Mouse (Mus musculus): Measurements from ENCODE around the gene Pold2.
"Not testable (repeated sequence)": the region's sequence is repeated elsewhere in the genome, so short reads cannot be mapped to it uniquely, and the experiment has no call there.

Pold2 gene

DNA sequence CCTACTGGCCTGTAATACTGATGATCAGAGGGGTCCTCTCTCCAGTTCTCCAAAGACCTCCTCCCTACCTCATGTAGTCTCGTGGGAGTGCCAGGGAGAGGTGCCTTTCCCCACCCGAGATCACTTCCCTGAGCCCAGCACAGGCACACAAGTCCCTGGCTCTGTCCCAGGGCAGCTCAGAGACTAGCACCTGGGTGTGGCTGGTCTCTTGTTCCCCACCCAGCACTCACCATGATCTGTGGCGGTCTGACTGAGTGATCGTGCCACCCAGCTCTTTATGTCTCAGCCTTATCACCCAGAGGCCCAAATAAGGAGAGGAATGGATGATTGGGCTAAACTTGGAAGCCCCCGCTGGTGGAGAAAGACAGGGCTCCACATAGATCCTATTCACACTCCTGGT is 20.4 kb upstream of the Pold2 start, which contains the start of gene Myl7:
Gene Myl7, minus strand, starts transcription at position 252 of the 400 bp plus-strand sequence.
- no peak for DNase-seq (ENCODE audit: low read depth, low spot score)

DNA sequence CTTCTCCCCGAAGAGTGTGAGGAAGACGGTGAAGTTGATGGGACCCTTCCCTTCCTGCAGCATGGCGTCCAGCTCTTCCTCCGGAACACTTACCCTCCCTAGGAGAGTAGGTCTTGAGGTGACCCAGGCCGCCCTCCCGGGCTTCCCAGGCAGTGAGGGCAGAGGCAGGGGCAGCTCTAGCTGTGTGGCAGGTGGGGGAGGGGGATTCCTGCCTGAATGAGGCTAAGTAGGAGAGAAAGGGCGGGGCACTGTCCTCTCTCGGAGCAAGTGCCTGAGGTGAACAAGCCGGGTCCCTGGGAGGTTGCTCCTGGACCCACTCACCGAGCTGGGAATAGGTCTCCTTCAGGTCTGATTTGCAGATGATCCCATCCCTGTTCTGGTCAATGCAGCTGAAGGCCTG is 19.7 kb upstream of the Pold2 start:
- DNase-seq (ENCODE audit: low read depth, low spot score) = no peak

DNA sequence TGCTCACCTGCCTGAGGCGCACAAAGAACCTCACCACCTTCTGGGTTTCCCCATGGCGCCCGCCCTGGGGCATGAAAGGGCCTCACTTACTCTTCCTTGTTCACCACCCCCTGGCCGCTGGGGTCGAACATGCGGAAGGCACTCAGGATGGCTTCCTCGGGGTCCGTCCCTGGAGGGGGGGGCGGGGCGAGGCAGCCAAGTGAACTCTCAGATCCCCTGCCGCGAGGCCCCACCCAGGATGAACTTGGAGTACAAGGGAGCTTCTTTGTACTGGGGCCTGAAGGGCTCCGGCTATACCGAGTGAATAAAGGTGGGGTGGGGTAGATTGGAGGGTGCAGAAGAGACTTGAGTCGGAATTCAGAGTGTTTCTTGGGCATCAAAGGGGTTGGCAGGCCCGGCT is 19.1 kb upstream of the Pold2 start:
- no peak for DNase-seq (ENCODE audit: low read depth, low spot score)

GRCm38 (mm10) chr11:5893807-5894206 is 15.7 kb upstream of the Pold2 start:
- DNase-seq (ENCODE audit: low read depth, low spot score) = no peak

GRCm38 (mm10) chr11:5892810-5893368 is 14.8 kb upstream of the Pold2 start:
- DNase-seq (ENCODE audit: low read depth, low spot score) = no peak

- DNase-seq (ENCODE audit: low read depth, low spot score) = no peak
Measured at GRCm38 (mm10) chr11:5892151-5892591, 14.1 kb upstream of the Pold2 start.

GRCm38 (mm10) chr11:5888563-5888962 is 10.5 kb upstream of the Pold2 start:
- DNase-seq (ENCODE audit: low read depth, low spot score) = not testable (repeated sequence)

DNA sequence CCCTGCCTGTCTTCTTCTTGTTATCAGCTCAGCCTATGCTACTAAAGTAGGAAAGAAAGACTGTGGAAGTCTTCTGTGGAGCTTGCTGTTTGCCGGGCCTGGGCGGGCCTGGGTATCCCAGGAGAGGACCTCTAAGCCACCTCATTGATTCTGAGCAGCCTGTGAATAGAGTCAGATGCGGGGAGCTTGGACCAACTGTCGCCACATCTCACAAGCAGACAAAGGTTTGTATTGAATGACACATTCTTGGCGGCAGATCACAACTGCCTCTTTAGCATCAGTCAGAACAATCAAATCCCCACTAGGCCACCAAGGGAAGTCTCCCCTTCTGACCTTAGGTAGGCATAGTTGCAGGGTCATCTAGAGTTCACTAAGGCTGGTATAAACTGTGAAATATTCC is 9.2 kb upstream of the Pold2 start:
- no peak for DNase-seq (ENCODE audit: low read depth, low spot score)

GRCm38 (mm10) chr11:5886187-5886586 is 8.1 kb upstream of the Pold2 start:
- DNase-seq (ENCODE audit: low read depth, low spot score) = no peak

- DNase-seq (ENCODE audit: low read depth, low spot score) = no peak
Measured at GRCm38 (mm10) chr11:5882518-5882917, 4.4 kb upstream of the Pold2 start.

DNA sequence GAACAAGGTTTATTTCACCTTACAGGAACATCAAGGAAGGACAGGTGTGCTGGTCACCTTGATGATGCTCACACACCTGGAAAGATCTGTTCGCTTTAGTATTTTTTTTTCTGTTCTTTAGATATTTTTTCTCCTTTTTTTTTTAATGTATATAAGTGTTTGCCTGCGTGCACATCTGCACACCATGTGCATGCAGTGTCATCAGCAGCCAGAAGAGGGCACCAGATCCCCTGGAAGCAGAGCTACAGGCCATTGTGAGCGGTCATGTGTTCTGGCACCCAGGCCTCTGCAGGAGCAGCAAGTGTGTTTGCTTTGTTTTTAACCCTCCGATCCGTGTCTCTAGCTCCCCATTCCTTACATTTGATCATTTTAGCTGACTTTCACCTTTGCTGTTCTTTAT is 1.8 kb upstream of the Pold2 start:
- DNase-seq (ENCODE audit: low read depth, low spot score) = no peak

GRCm38 (mm10) chr11:5878661-5879060 is 569 bp upstream of the Pold2 start:
- no peak for DNase-seq (ENCODE audit: low read depth, low spot score)

GRCm38 (mm10) chr11:5877421-5877820 is 671 bp downstream of the Pold2 start:
- DNase-seq (ENCODE audit: low read depth, low spot score) = no peak

DNA sequence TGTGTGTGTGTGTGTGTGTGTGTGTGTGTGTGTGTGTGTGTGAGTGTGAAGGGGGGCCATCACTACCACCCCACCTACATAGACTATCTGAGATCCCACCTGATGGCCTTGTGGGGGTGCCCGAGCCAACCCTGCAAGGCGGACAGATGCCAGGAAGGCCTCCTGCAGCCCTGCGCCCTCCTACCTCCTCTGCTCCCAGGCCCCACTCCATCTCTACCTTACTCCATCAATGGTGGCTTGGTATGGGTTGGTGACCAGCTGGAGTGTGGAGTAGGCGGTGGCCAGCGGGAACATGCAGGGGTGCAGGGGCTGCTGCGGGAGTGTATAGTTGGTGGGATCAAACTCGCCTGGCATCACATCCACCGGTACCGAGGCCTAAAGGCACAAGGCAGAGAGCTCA is 4.9 kb downstream of the Pold2 start:
- no peak for DNase-seq (ENCODE audit: low read depth, low spot score)

DNA sequence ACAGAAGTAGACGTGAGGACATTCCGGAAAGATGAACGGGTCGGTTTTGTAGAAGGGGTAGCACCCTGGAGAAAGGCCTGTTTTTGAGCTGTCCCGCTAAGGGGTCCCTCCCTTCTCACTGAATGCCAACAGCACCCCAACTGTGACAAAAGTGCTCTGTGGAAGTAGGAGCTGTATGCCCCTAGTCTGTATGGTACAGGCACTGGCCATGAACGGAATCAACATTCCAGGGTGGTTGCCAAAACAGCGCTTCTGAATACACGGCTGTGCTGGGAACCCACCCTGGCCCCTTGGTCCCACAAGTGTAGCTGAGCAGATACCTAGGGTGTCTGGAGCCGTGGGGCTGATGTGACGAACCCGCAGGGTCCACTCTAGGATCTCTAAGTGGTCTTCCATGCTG is 5.4 kb downstream of the Pold2 start:
- no peak for DNase-seq (ENCODE audit: low read depth, low spot score)

- DNase-seq (ENCODE audit: low read depth, low spot score) = no peak
Measured at GRCm38 (mm10) chr11:5870069-5870468, 8.0 kb downstream of the Pold2 start.

- DNase-seq (ENCODE audit: low read depth, low spot score) = no peak
Measured at GRCm38 (mm10) chr11:5869331-5869730, 8.8 kb downstream of the Pold2 start.

DNA sequence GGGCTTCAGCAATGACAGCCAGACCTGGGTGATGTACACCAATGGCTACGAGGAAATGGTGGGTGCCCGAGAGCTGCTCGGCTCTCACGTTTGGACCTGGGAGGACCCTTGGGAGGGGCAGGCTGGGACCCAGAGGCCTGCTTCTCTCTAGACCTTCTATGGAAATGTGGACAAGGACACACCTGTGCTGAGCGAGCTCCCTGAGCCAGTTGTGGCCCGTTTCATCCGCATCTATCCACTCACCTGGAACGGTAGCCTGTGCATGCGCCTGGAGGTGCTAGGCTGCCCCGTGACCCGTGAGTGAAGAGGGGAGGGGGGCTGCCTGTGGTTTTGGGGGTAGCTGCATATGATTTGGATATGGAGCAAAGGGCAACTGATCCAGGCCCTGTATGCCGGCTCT is 9.8 kb downstream of the Pold2 start:
- no peak for DNase-seq (ENCODE audit: low read depth, low spot score)

- no peak for DNase-seq (ENCODE audit: low read depth, low spot score)
Measured at GRCm38 (mm10) chr11:5867196-5867595, 10.9 kb downstream of the Pold2 start.

- DNase-seq (ENCODE audit: low read depth, low spot score) = no peak
Measured at GRCm38 (mm10) chr11:5862394-5863105, 15.5 kb downstream of the Pold2 start.

DNA sequence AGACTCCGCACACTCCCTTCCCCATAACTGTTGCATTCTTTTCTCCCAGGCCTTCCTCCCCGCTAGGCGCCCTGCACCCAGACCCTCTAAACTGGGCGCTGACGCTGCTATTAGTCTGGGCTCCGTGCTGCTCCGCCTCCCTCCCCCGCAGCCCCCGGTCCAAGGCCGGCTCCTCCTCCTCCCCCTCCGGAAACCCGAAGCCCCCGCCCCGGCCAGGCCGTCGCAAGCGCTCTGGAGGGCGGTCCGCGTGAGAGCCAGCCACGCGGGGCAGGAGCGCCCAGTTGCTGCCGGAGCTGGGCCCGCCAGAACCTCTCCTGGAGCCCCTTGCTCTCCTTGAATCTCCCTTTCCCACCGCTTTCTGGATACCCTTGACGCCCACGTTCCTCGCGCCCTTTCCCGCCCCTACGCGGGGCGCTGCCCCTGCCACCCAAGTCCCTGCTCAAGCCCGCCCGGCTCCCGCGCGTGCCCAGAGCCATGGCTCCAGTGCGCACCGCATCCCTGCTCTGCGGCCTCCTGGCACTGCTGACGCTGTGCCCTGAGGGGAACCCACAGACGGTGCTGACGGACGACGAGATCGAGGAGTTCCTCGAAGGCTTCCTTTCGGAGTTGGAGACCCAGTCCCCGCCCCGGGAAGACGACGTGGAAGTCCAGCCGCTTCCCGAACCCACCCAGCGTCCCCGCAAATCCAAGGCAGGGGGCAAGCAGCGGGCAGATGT is 16.3 kb downstream of the Pold2 start, which contains the start of gene Aebp1:
Gene Aebp1, plus strand, starts transcription at position 270 of the 716 bp plus-strand sequence.
- DNase-seq (ENCODE audit: low read depth, low spot score) = no peak

DNA sequence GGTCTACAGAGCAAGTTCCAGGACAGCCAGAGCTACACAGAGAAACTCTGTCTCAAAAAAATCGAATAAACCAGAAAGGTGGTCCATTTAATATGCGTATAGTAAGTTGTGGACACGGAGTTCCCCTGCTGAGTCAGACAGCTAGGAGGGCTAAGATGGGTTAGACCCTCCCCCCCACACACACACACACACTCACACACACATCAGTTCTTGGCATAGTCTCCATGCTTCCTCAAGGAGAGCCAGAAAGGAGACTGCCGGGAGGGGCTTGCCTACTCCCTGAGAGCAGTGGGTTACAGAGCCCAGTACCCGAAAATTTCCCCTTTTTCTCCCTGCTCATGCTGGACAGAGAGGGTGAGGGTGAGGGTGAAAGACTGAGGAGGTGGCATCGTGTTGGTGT is 17.5 kb downstream of the Pold2 start:
- DNase-seq (ENCODE audit: low read depth, low spot score) = no peak
